8 mouse cellular contexts compared by ENCODE assay signal in the genomic region with DNA sequence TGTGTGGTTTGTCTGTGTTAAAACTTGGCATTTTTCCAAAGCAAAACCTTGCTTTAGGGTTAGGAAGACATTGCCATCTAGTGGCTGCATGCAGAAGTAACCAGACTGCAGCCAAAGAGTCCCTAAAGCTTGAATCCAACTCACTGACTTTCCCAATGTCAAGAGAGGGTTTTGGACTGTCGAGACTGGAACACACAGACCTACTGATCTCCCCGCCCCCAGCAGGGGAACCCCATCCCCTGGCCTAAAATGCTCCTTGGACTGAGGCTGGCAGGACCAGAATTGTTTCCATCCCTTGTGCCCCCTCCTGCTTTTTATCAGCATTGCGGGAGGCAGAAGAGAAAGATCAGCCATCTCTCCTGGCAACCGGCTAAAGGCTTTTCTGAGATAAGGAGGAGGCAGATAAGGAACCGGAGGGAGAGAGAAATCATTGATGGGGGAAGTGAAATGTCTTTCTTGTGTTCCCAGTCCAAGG. TPM values are rescaled to one million over a fixed set of nuclear protein-coding genes. Genes with fewer than 3 reads are reported as not detected.
DNase-seq lines count a peak whose midpoint lies in the region; ATAC-seq and TF ChIP-seq lines count a peak whose summit lies in the region.

No protein-coding gene starts in this region.

- no peaks in the 10 kb centered on the region for H3K36me3 ChIP-seq in heart, embryonic 14.5 days (ENCODE audit: control insufficient read depth, insufficient read depth, low read length)
- no peaks in the 10 kb centered on the region for H3K36me3 ChIP-seq in kidney, postnatal 0 days (ENCODE audit: insufficient read depth, low read length)
- H3K36me3 ChIP-seq in liver, embryonic 12.5 days, result no peaks in the 10 kb centered on the region
- H3K36me3 ChIP-seq in stomach, embryonic 15.5 days, result no peaks in the 10 kb centered on the region

- peaks cover 3 to 4% of the 10 kb centered on the region in 2 experiments; a peak in 2 of 4 replicates for H3K4me1 ChIP-seq in heart, embryonic 14.5 days (ENCODE audit: control insufficient read depth in 2 of 2, insufficient read depth in 2 of 2, low read length in 2 of 2)
- no peaks in the 10 kb centered on the region for H3K4me1 ChIP-seq in kidney, postnatal 0 days (replicated peaks; ENCODE audit: insufficient read depth, low read length)
- peaks cover 11% of the 10 kb centered on the region for H3K4me1 ChIP-seq in liver, embryonic 12.5 days
- peaks cover 3% of the 10 kb centered on the region; the same call in 1 of the 2 replicates for H3K4me1 ChIP-seq in stomach, embryonic 15.5 days

- DNase-seq in urinary bladder, adult 18-20 months (ENCODE audit: low spot score in 2 of 2), result peak; percentile 17 to 52
- DNase-seq in urinary bladder, postnatal 10 days (ENCODE audit: low spot score), result no peak
- peak; percentile 51 for DNase-seq in embryo, embryonic 11.5 days (ENCODE audit: low read depth, low spot score)
- peak; percentile 80 for DNase-seq in kidney, postnatal 0 days (ENCODE audit: low spot score)
- DNase-seq in natural killer cell, adult 2 months (ENCODE audit: low spot score in 2 of 2), result peak; percentile 1 to 16

- H3K27ac ChIP-seq in heart, embryonic 14.5 days (replicated peaks in 1 of 2; ENCODE audit: control insufficient read depth in 1 of 2, insufficient read depth in 1 of 2, low read depth in 2 of 2, low read length in 2 of 2), result no peak overlapping the region
- no peak overlapping the region for H3K27ac ChIP-seq in kidney, postnatal 0 days
- H3K27ac ChIP-seq in liver, embryonic 12.5 days, result no peak overlapping the region
- H3K27ac ChIP-seq in stomach, embryonic 15.5 days, result no peak overlapping the region

- WGBS in heart, embryonic 14.5 days, result 4% methylated on average over 5 of the region's 5 CpGs
- 27% methylated on average over 5 of the region's 5 CpGs for WGBS in kidney, postnatal 0 days
- WGBS in liver, embryonic 12.5 days (ENCODE audit: insufficient replicate concordance), result 7% methylated on average over 5 of the region's 5 CpGs
- 5% methylated on average over 5 of the region's 5 CpGs for WGBS in stomach, embryonic 15.5 days

- peak; percentile 86 for TF ChIP-seq CTCF in kidney, postnatal 0 days (IDR thresholded peaks at IDR 0.05; ENCODE audit: low read depth)

- H3K4me3 ChIP-seq in heart, embryonic 14.5 days (ENCODE audit: control insufficient read depth in 1 of 2, insufficient read depth in 1 of 2, low read depth in 1 of 2, low read length in 2 of 2), result no peak overlapping the region
- no peak overlapping the region for H3K4me3 ChIP-seq in kidney, postnatal 0 days (replicated peaks; ENCODE audit: low read depth, low read length)
- H3K4me3 ChIP-seq in liver, embryonic 12.5 days, result no peak overlapping the region
- H3K4me3 ChIP-seq in stomach, embryonic 15.5 days (replicated peaks), result no peak overlapping the region

- H3K4me2 ChIP-seq in heart, embryonic 14.5 days (ENCODE audit: low read length), result peak overlapping the region; percentile 40; the same call in 1 of the 2 replicates
- no peak overlapping the region for H3K4me2 ChIP-seq in kidney, postnatal 0 days (ENCODE audit: low read length)
- peak overlapping the region; percentile 29; the same call in 1 of the 2 replicates for H3K4me2 ChIP-seq in liver, embryonic 12.5 days
- H3K4me2 ChIP-seq in stomach, embryonic 15.5 days, result peak overlapping the region; percentile 42

- no peaks in the 10 kb centered on the region for H3K27me3 ChIP-seq in heart, embryonic 14.5 days (ENCODE audit: control insufficient read depth, insufficient read depth, low read length)
- H3K27me3 ChIP-seq in kidney, postnatal 0 days (ENCODE audit: insufficient read depth, low read length), result no peaks in the 10 kb centered on the region
- H3K27me3 ChIP-seq in liver, embryonic 12.5 days (replicated peaks), result 0 out of 2 replicates have a peak, but pooled peaks cover 6% of the 10 kb centered on the region
- H3K27me3 ChIP-seq in stomach, embryonic 15.5 days (replicated peaks), result no peaks in the 10 kb centered on the region

- no peaks in the 10 kb centered on the region for H3K9me3 ChIP-seq in heart, embryonic 14.5 days (ENCODE audit: control insufficient read depth, low read length)
- no peaks in the 10 kb centered on the region for H3K9me3 ChIP-seq in kidney, postnatal 0 days (replicated peaks; ENCODE audit: low read length)
- no peaks in the 10 kb centered on the region for H3K9me3 ChIP-seq in liver, embryonic 12.5 days (replicated peaks)
- no peaks in the 10 kb centered on the region for H3K9me3 ChIP-seq in stomach, embryonic 15.5 days

- ATAC-seq in heart, embryonic 14.5 days (ENCODE audit: insufficient number of reproducible peaks, insufficient read depth, low FRiP score, low read depth), result no peak
- ATAC-seq in kidney, postnatal 0 days (replicated peaks; ENCODE audit: low FRiP score, low read depth), result 0 out of 2 replicates have a peak, but pooled peaks have one; percentile 54
- no peak for ATAC-seq in liver, embryonic 12.5 days
- no peak for ATAC-seq in stomach, embryonic 15.5 days (ENCODE audit: insufficient read depth, low FRiP score, low read depth)

- 0 out of 2 replicates have a peak overlapping the region, but pooled peaks have one; percentile 32 for H3K9ac ChIP-seq in heart, embryonic 14.5 days (ENCODE audit: low read length)
- no peak overlapping the region for H3K9ac ChIP-seq in kidney, postnatal 0 days (ENCODE audit: low read depth, low read length)
- no peak overlapping the region for H3K9ac ChIP-seq in liver, embryonic 12.5 days
- no peak overlapping the region for H3K9ac ChIP-seq in stomach, embryonic 15.5 days

RNA-seq across cellular contexts. Expression of a gene that starts 44.4 kb away (rescaled TPM):
- 0.20 TPM in 1 of 2 replicates, not detected in the other for polyA plus RNA-seq in heart, embryonic 14.5 days (2014; fragmentation: Nextera tagmentation; extraction: Ambion mirVana)
- polyA plus RNA-seq in kidney, postnatal 0 days (2015; fragmentation: Nextera tagmentation; extraction: Ambion mirVana), result 23.3 and 23.5 TPM in 2 replicates
- polyA plus RNA-seq in liver, embryonic 12.5 days (2016; fragmentation: Nextera tagmentation; extraction: Ambion mirVana), result 0.16 and 0.23 TPM in 2 replicates
- 28.6 and 32.2 TPM in 2 replicates for polyA plus RNA-seq in stomach, embryonic 15.5 days (2015; fragmentation: Nextera tagmentation; extraction: Ambion mirVana)

Comparison
In these comparisons a context has a peak if more than half of its experiments do, and no peak if none do; other contexts are left out.
1. RNA of a gene that starts 44.4 kb away (polyA plus RNA-seq): 28.6 to 32.2 TPM in stomach, embryonic 15.5 days and 23.3 to 23.5 TPM in kidney, postnatal 0 days; 0.16 to 0.23 TPM in liver, embryonic 12.5 days and 0.20 TPM in heart, embryonic 14.5 days; every median in the first group is over 10 times any median in the second.